Mouse (Mus musculus) intestine, postnatal 0 days (tissue): ENCODE results near the gene Eng. TPM values are rescaled to one million over a fixed set of nuclear protein-coding genes. Genes with fewer than 3 reads are reported as not detected.

ENCODE experiments used
- ATAC-seq: fragments of 200-750 bp; cut with Nextera tagmentation; 2 replicates; pipeline ENCODE4 v1.8.0; 2017; ENCODE audit warnings: mild to moderate bottlenecking, moderate TSS enrichment, moderate library complexity
- H3K27ac ChIP-seq: fragments of 300-500 bp; sonication (generic); 2 replicates; pipeline ENCODE4 v1.5.1; 2014; ENCODE audit warnings: mild to moderate bottlenecking, low read depth, low read length, moderate library complexity
- H3K27me3 ChIP-seq: fragments of 300-500 bp; sonication (generic); replicated peaks from 2 replicates; pipeline ENCODE4 v1.6.1; 2014; ENCODE audit warnings: low read length, mixed read lengths; ENCODE audit not compliant: control insufficient read depth, insufficient read depth
- H3K36me3 ChIP-seq: fragments of 300-500 bp; sonication (generic); 2 replicates; pipeline ENCODE4 v1.6.1; 2014; ENCODE audit warnings: mild to moderate bottlenecking, moderate library complexity; ENCODE audit not compliant: control insufficient read depth, insufficient read depth
- H3K4me1 ChIP-seq: fragments of 300-500 bp; sonication (generic); replicated peaks from 2 replicates; pipeline ENCODE4 v1.6.1; 2014; ENCODE audit warnings: antibody characterized with exemption, low read length, mixed read lengths; ENCODE audit not compliant: control insufficient read depth, insufficient read depth
- H3K4me2 ChIP-seq: fragments of 300-500 bp; sonication (generic); replicated peaks from 2 replicates; pipeline ENCODE4 v1.6.1; 2014; ENCODE audit warnings: low read depth, mild to moderate bottlenecking, moderate library complexity
- H3K4me3 ChIP-seq: fragments of 300-500 bp; sonication (generic); 2 replicates; pipeline ENCODE4 v1.5.1; 2014; ENCODE audit warnings: low read depth, low read length
- H3K9ac ChIP-seq: fragments of 300-500 bp; sonication (generic); 2 replicates; pipeline ENCODE4 v1.6.1; 2014; ENCODE audit warnings: mild to moderate bottlenecking, low read depth, low read length
- H3K9me3 ChIP-seq: fragments of 300-500 bp; sonication (generic); 2 replicates; pipeline ENCODE4 v1.6.1; 2016; ENCODE audit warnings: mixed run types; ENCODE audit not compliant: control insufficient read depth
- CTCF ChIP-seq: sonication (generic); IDR thresholded peaks from 2 replicates; pipeline ENCODE4 v1.5.1; 2016; ENCODE audit warnings: low read depth, mild to moderate bottlenecking, control low read depth, antibody characterized with exemption, moderate library complexity
- WGBS: fragments of 180-500 bp; shearing (Covaris S2); extraction: QIAGEN DNeasy Blood & Tissue Kit; methylation state at CpG from one replicate; pipeline ENCODE4 v1.1.7; 2014; 5-methylcytosine and 5-hydroxymethylcytosine counted together
- polyA plus RNA-seq: library from polyadenylated mRNA; unstranded; fragments of >200 nt; fragmentation: Nextera tagmentation; extraction: Ambion mirVana; gene quantifications from 2 replicates; pipeline ENCODE4 v1.2.1, GENCODE M21; 2015

The Eng gene
- 32.2 and 34.1 TPM in 2 replicates for polyA plus RNA-seq

DNA sequence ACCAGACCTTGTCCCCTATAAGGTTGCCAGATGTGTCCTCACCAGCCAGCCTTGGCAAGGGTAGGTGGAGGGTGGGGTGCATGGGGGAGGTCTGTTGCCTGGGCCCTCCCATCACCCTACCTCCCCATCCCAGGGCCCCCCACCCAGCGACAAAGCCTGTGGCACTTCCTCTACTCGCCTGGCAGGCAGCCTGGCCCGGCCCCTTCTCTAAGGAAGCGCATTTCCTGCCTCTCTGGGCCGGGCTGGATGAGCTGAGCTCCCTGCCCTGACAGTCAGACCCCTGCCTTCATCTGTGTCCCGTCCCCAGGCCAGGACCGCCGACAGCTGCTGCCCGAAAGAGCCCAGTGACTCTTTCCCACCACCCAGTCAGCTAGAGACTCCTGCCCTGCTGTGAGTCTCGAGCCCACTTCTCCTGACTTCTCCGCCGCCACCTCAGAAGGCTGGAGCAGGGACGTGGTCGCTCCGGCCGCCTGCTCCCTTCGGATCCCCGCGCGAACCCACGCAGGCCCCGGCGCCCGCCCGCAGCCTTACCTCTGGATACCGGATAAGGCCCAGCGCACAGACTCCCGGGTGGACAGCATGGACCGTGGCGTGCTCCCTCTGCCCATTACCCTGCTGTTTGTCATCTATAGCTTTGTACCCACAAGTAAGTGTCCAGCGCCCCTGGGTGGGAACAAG lies at the start of gene Eng:
Gene Eng, plus strand, starts transcription at position 217 of the 678 bp plus-strand sequence.
- Histone ChIP-seq H3K9me3 (no peaks in the 10 kb centered on the region), H3K9ac (peak within 1 kb of the TSS; percentile 50), H3K4me3 (peak within 1 kb of the TSS; percentile 40), H3K27me3 (no peaks in the 10 kb centered on the region), H3K27ac (peak within 1 kb of the TSS; percentile 73), H3K4me2 (peak within 1 kb of the TSS; percentile 51), H3K4me1 (no peaks in the 10 kb centered on the region), H3K36me3 (no peaks in the 10 kb centered on the region)
- WGBS, result 53% methylated on average over 31 of the region's 31 CpGs
- TF ChIP-seq CTCF, result no peak
- 0 out of 2 replicates have a peak, but pooled peaks have one; percentile 7 for ATAC-seq

DNA sequence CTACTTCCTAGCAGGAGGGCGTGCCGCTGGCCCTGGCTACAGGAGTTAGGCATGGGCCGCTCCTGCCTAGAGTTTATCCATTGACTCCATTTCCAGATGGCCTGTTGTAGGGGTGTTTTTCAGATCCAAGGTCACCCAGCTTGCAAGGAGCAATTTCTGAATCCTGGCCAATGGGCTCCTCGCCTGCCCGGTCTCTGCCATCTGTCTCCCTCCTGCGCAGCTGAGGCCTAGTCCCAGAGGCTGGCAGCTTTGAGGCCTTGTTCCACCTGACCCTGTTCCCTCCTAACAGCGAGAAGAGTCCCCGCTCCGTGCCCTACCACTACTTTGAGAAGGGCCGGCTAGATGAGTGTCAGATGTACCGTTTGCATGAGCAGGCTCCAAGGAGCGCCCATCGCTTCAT lies 49.7 kb upstream of the Eng start:
- H3K9ac ChIP-seq, result no peak overlapping the region
- no peak for TF ChIP-seq CTCF
- 91% methylated on average over 13 of the region's 13 CpGs for WGBS

DNA sequence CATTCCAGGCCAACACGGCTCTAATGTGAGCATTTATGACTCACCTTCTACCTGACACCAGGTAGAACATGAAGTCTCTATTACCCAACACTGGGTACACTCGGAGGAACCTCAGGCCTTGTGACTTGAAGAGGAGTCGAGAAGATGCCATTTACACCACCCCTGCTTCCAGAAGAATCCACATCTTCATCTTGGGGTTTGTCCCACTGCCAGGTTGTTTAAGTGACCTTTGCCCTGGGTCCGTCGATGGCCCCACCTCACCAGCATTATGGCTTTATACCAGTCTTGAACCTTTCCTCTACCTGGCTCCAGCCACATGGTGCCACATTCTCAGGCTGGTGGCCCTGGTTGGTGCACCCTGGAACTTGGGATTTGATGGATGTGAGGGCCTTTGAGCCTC lies 49.1 kb upstream of the Eng start:
- peak; percentile 31; the same call in 1 of the 2 replicates for ATAC-seq

More for the DNA sequence above, 49.7 kb upstream of the Eng start:
- no peak overlapping the region for H3K27ac ChIP-seq
- peaks cover 13% of the 10 kb centered on the region for H3K36me3 ChIP-seq
- ATAC-seq, result no peak
- no peaks in the 10 kb centered on the region for H3K4me1 ChIP-seq
- H3K9me3 ChIP-seq, result no peaks in the 10 kb centered on the region
- no peaks in the 10 kb centered on the region for H3K27me3 ChIP-seq
- H3K4me3 ChIP-seq, result no peak overlapping the region
- no peak overlapping the region for H3K4me2 ChIP-seq

DNA sequence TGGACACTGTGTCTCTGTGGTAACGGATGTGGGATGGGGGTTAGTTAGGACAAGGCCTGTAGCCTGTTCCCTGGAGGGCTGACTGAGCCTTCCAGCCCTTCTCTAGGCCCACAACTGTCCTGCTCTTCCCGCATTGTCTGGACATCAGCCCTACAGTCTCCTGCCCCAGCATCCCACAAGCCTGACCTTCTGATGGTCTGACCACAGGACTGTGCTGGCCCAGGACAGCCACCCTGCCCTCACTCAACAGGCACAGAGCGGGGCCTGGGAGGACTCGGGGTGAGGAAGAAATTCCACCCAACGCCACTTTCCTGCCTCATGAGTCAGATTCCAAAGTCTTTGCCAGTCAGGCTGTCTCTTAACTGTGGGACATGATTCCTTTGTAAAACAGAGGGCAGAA lies 48.7 kb upstream of the Eng start:
- WGBS, result 73% methylated on average over 5 of the region's 5 CpGs
- Histone ChIP-seq H3K9ac (no peak overlapping the region), H3K4me1 (no peaks in the 10 kb centered on the region), H3K27me3 (no peaks in the 10 kb centered on the region), H3K27ac (peak overlapping the region; percentile 31; the same call in 1 of the 2 replicates), H3K36me3 (peaks cover 13% of the 10 kb centered on the region), H3K4me3 (no peak overlapping the region), H3K9me3 (no peaks in the 10 kb centered on the region), H3K4me2 (no peak overlapping the region)
- TF ChIP-seq CTCF, result no peak
- no peak for ATAC-seq

More for the DNA sequence above, 49.1 kb upstream of the Eng start:
- no peak for TF ChIP-seq CTCF
- Histone ChIP-seq H3K4me2 (no peak overlapping the region), H3K27me3 (no peaks in the 10 kb centered on the region), H3K27ac (peak overlapping the region; percentile 31; the same call in 1 of the 2 replicates), H3K4me1 (no peaks in the 10 kb centered on the region), H3K4me3 (no peak overlapping the region), H3K36me3 (peaks cover 13% of the 10 kb centered on the region), H3K9me3 (no peaks in the 10 kb centered on the region), H3K9ac (no peak overlapping the region)
- 58% methylated on average over 5 of the region's 5 CpGs for WGBS

DNA sequence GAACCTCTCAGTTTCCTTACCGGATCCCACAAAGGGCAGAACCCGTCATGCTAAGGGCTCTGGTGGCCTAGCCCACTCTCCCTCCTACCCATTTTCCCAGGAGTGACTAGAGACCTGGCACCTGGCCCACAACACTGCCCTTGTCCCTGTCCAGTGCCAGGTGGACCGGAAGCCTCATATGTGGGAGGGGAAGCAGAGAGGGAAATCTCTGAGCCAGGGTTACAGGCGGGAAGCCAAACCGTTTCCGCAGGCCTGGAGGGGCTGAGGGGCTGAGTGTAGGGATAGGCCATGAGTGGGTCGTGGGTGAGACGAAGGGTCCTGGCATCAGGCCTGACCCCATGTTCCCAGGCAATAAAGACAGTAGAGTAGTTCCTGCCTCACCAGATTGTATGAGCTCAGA lies 47.9 kb upstream of the Eng start:
- 87% methylated on average over 8 of the region's 8 CpGs for WGBS
- Histone ChIP-seq H3K4me1 (no peaks in the 10 kb centered on the region), H3K4me3 (no peak overlapping the region), H3K9ac (no peak overlapping the region), H3K9me3 (no peaks in the 10 kb centered on the region), H3K27me3 (no peaks in the 10 kb centered on the region), H3K27ac (no peak overlapping the region), H3K4me2 (no peak overlapping the region), H3K36me3 (peaks cover 13% of the 10 kb centered on the region)
- TF ChIP-seq CTCF, result no peak
- no peak for ATAC-seq

DNA sequence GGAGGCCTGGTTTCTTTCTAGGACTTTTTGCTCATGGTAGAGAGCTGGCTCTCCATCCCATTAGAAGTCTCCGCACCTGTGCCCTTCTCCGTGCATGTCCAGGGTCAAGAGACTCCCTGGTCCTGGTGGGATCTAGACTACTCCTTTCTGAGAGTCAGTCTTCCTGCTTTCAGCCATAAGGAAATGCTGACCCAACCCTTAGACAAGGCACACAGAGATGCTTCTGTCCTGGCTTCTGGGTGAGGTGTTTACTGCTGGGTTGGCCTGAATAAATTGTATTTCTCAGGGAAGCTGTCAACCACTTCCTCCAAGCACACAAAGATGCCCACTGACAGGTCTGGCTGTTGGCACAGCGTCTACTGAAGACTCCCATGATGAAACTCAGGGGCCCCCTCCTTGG lies 47.0 kb upstream of the Eng start, which contains the start of gene St6galnac6:
Gene St6galnac6, plus strand, starts transcription at position 301 of the 400 bp plus-strand sequence.
- no peak for ATAC-seq
- Histone ChIP-seq H3K36me3 (peaks cover 13% of the 10 kb centered on the region), H3K4me3 (no peak within 1 kb of the TSS), H3K4me2 (no peak within 1 kb of the TSS), H3K27ac (peak within 1 kb of the TSS; percentile 15; the same call in 1 of the 2 replicates), H3K4me1 (no peaks in the 10 kb centered on the region), H3K27me3 (no peaks in the 10 kb centered on the region), H3K9ac (no peak within 1 kb of the TSS), H3K9me3 (no peaks in the 10 kb centered on the region)
- WGBS, result 94% methylated on average over 3 of the region's 3 CpGs
- TF ChIP-seq CTCF, result no peak
